Mouse (Mus musculus) neutrophil, adult 5-6 weeks (primary cell): ENCODE data around the gene Kcnc1. TPM values are rescaled to one million over a fixed set of nuclear protein-coding genes. Genes with fewer than 3 reads are reported as not detected.

Experiments
- ATAC-seq: fragments of 151-379, 151-347 bp; 2 replicates; pipeline ENCODE4 v1.8.0; 2017; ENCODE audit warnings: mild to moderate bottlenecking, moderate TSS enrichment; ENCODE audit not compliant: insufficient number of reproducible peaks, poor library complexity, low FRiP score, severe bottlenecking; ENCODE audit errors: extremely low read depth
- total RNA-seq: library from RNA; stranded (forward); fragments of 200-1000 nt; gene quantifications from 2 replicates; pipeline ENCODE4 v1.2.3, GENCODE M21; 2017

Kcnc1 gene
- total RNA-seq, 1 experiment from 2014 or later = 0.81 TPM

DNA sequence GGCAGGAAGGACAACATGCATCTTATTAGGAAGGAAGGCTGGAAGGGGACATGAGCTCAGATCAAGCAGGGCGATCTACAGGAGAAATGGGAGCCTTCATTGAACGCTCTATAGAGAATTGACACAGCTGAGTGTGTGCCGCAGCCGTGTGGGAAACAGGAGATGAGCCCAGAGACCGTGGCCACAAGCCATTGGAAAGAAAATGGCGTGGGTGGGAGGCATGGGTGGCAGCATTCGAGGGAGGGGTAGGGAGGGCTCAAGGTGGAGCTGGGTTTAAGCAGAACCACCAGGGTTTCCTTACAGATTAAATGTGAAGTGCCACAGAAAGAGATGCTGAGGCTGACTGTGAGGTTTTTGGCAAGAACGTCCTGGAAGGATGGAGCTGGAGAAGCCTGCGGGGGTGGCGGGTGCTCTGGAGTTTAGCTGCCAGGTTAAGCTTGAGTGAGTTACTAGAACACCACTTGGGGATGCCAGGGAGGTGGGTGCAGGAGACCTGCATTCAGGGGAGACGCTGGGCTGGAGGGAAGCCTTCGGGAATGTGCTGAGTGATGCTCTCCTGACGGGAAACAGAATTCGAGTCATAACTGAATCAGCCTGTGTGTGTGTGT, 19.6 kb downstream of the Kcnc1 start:
- no peak for ATAC-seq

GRCm38 (mm10) chr7:46417467-46417866, 21.2 kb downstream of the Kcnc1 start:
- ATAC-seq = no peak

- no peak for ATAC-seq
These were observed 21.9 kb downstream of the Kcnc1 start for GRCm38 (mm10) chr7:46418102-46418622.

GRCm38 (mm10) chr7:46421535-46421934, 25.2 kb downstream of the Kcnc1 start:
- ATAC-seq = no peak

DNA sequence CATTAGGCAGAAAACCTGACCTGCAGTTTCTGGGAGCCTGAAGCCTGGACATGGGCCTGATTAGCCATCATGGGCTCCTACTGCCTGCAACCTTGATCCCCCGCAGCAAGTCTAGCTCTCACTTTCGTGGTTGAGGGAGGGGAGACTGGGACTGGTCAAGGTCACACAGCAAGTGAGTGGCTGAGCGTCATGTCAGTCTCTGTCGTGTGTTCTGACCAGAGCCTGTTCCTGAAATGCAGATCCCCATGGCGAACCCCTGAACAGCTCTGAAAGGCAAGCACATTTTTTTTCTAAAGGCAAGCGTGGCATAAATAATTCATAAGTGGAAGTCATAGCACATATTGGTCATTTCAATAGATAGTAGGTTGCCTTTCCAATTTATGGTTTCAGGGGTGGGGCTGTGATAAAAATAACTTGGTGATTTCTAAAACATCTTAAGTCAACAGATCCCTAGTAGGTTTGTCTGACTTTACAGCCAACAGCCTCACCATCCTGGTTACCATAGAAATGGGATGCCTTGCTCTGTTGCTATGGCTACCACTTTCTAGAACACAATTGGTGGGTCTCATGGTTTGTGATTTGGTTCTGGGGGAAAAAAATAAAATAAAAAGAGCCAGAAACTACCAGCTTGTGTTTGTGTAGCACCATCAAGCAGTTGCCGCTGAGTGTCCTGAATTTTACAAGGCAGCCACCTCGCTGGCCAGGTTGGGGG, 25.9 kb downstream of the Kcnc1 start:
- no peak for ATAC-seq

DNA sequence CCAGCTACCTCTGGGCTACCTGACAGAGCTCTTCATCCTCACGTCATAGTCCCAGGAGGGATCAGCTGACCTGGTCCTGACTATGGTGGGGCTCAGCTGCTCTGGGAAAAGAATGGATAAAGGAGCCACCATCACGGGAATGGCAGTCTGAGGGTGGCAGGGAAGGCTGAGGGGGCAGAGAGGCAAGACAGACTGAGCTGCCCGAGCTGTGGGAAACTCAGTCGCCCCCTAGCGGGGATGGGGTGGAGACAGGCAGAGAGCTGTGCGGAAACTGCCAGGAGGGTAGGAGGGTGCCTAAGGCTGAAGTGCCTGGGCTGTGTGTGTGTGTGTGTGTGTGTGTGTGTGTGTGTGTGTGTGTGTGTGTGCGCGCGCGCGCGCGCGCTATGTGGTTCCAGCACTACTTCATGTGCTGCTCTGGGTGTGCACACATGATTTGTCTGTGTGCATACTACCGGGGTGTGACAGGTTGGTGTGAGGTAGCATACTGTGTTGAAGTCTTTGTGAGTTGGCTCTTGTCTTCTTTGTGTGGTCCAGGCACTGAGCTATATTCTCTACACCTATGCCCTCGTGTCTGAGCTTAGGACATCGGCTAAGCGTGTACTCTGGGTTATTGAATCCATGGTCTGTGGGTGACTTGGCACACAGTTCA, 26.6 kb downstream of the Kcnc1 start:
- peak; percentile 51; the same call in 1 of the 2 replicates for ATAC-seq

GRCm38 (mm10) chr7:46423951-46424350, 27.7 kb downstream of the Kcnc1 start:
- ATAC-seq = no peak

DNA sequence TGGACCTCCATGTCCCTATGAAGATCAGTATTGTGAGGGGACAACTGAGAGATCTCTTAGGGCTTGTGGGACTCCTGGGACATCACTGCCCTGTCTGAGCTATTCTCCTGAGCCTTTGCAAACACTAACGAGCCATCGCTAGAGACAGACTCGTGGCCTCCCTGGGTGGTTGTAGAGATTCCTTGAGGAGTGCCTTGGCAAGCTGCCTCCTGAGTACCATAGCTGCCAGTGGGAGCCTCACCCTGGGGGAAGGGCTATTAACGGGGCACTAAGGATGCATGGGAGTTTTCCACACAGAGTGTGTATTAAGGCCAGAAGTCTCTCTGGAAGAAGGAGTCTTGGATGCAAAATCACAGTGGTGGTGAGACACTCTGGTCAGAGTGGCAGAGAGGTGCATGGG, 28.7 kb downstream of the Kcnc1 start:
- ATAC-seq = no peak

GRCm38 (mm10) chr7:46433874-46434273, 37.6 kb downstream of the Kcnc1 start:
- ATAC-seq = no peak

DNA sequence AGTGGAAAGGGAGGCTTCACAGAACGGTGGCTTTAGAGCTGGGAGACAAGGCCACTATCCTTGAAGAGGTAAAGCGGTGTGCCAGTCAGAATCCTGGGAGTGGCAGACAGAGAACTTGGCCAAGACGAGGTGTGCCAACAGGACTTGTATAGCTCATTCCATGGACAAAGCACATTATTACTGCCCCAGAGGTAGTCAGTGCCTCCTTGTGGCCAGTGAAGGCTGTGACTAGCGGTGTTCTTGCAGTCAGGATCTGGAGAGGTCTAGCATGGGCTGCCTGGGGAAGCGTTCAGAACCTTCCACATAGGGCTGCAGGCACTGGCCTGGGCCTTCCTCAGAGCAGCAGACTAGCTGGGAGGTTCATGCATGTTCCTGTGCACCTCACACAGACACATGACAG, 39.5 kb downstream of the Kcnc1 start:
- no peak for ATAC-seq

DNA sequence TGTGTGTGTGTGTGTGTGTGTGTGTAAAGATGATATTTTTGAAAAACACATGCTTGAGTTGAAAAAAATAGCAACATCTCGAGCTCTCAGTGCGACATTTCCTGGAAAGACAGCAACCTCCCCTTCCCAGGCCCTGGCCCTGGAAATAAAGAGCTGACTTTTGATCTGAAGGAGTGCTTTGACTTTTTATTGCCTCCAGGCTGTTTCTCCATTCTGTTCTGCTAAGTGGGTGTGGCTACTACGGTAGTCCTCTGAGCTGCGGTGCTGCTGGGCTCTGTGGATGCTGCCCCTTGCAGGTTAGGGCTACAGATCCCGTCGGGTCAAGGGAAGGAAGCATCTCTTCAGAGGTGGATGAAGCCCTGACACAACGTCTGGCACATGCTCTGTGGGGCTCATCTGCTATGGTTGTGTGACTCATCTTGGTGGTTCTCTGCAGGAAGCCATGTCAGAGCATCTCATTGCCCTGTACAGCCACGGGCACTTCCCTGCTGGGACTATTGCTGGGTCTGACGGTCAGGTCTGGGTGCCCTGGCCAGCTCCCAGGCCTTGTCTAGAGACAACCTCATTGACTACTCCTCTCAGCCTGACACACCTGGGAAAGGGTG, 42.3 kb downstream of the Kcnc1 start:
- ATAC-seq = no peak

GRCm38 (mm10) chr7:46443163-46443562, 46.9 kb downstream of the Kcnc1 start:
- ATAC-seq = no peak

- ATAC-seq = no peak
These were observed 49.6 kb downstream of the Kcnc1 start for GRCm38 (mm10) chr7:46445896-46446295.

DNA sequence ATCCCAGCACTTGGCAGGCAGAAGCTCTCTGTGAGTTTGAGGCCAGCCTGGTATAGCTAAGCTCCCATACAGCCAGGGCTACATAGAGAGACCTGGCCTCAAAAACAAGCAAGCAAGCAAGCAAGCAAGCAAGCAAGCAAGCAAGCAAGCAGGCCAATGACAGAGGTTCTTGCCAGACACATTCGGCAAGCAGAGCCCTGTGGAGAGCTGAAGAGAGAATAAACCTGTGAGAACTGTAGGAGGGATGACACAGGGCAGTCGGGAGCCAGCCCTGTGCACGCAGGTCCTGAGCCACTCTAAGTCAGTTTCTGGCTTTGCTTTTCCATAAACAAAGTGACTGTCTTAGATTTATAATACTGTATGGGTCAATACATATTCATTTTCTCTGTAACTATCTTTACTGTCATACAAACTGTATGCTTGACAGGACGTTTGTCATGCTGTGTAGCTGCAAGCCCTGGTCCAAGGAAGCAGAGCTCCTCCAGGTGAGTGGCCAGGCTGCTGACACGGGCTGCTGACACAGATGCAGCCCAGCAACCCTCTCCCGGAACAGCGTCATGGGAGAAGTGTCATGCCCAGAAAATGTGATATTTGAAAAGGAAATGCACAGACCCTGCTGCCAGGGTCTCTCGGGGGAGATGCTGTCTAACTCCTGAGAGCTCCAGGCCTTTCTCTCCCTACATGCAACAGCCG, 51.3 kb downstream of the Kcnc1 start:
- no peak for ATAC-seq

DNA sequence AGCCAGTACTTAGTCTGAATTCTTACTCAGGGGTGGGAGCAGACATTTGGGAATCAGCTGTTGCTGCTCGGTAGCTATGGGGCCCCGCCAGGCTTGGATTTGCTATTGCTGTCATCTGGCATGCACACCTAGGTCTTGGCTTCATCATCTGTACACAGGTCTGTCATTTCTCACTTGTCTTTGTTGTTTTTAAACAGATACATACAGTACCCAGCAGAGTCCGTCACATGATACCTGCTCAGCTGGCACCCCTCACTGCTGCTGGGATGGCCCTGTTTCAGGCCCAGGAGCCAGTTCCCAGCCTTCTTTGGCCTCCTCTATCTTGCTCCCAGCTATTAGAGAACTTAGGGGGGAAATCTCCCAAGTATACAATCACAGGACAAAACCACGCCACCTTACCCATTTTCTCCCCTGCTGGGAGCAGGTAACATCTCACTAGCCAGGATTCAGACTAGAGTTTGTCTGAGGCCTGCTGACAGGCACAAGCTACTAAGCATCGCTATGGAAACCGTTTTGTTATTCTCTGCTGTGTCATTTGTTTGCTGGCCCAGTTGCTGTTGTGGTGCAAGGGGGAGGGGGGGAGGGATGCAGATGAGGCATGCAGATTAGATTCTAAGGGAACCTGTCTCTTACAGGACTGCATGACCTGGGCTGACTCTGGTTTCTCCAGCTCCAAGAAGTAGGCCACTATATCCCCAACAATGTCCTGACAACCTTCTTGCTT, 52.8 kb downstream of the Kcnc1 start:
- no peak for ATAC-seq

DNA sequence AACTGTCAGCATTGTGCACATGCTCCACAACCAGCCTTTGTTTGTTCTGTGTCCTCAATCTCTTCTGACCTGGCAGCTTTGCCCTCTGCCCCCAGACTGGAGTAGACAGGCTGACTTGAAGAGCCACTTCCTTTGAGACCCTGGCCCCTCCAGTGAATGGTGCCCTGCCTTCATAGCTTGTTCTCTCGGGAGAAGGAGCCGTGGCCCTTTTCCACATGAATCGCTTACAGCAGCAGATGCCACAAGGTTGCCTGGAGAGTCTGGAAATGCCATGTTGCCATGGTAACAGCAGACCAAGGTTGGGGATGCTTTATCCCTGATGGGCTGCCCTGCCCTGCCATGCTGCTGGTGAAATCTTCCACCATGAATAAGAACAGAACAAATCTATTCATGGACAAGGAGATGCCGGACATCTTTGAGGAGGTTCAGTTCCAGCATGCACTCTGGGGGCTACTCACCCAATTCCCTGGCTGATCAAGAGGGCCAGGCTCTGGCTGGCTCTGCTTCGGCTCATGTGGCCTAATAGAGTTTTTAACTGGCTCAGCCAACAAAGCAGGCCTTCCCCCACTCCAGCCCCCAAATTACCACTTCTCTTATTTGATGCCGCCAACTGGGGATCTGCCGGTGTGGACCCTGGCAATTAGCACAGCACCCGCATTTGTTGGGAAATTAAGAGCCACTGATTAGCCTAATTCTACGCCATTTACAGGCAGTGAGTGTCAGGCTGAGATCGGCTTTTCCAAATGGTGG, 57.8 kb downstream of the Kcnc1 start:
- no peak for ATAC-seq

DNA sequence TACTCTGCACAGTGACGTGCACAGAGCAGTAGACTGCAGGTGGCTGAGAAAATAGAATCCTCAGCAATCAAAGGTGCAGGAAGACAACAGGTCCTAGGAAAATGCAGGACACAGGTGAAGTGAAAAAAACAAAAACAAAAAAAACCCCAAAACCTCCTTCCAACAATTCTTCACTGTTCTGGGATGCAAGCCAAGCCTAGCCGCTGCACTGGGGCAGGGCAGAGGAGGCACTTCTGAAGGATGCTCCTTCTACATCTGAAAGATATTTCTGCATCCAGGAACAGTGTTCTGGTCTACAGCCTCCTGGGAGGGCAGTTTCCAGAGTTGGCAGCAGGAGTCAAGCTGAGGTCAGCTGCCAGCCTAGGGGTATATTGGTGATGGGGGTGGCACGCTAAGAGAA, 61.6 kb downstream of the Kcnc1 start:
- ATAC-seq = no peak

GRCm38 (mm10) chr7:46459200-46459599, 62.9 kb downstream of the Kcnc1 start:
- ATAC-seq = no peak
